Mouse (Mus musculus) forebrain, embryonic 10.5 days (tissue): ENCODE data around the gene Prg2. TPM values are rescaled to one million over a fixed set of nuclear protein-coding genes. Genes with fewer than 3 reads are reported as not detected.

Source experiments
- DNase-seq: peaks from one replicate; pipeline ENCODE4 v3.0.0-alpha.2; 2017; ENCODE audit warnings: low spot score; ENCODE audit errors: extremely low spot score
- H3K27ac ChIP-seq: fragments of 300-500 bp; sonication (generic); 2 replicates; pipeline ENCODE4 v1.5.1; 2016; ENCODE audit warnings: mild to moderate bottlenecking
- H3K27me3 ChIP-seq: fragments of 300-500 bp; sonication (generic); 2 replicates; pipeline ENCODE4 v1.6.1; 2016; ENCODE audit warnings: mild to moderate bottlenecking; ENCODE audit not compliant: poor library complexity, severe bottlenecking
- H3K36me3 ChIP-seq: fragments of 300-500 bp; sonication (generic); replicated peaks from 2 replicates; pipeline ENCODE4 v1.6.1; 2016; ENCODE audit warnings: mild to moderate bottlenecking, moderate library complexity
- H3K4me1 ChIP-seq: fragments of 300-500 bp; sonication (generic); 2 replicates; pipeline ENCODE4 v1.6.1; 2016
- H3K4me3 ChIP-seq: fragments of 300-500 bp; sonication (generic); 2 replicates; pipeline ENCODE4 v1.5.1; 2016; ENCODE audit warnings: mild to moderate bottlenecking, moderate library complexity
- H3K9me3 ChIP-seq: fragments of 300-500 bp; sonication (generic); 2 replicates; pipeline ENCODE4 v1.6.1; 2016; ENCODE audit warnings: mild to moderate bottlenecking, moderate library complexity
- WGBS: fragments of 180-500 bp; shearing (Covaris S2); methylation state at CpG from one replicate; pipeline ENCODE4 v1.1.7; 2016; 5-methylcytosine and 5-hydroxymethylcytosine counted together
- polyA plus RNA-seq: library from polyadenylated mRNA; unstranded; fragments of >200 nt; fragmentation: Nextera tagmentation; extraction: Ambion mirVana; gene quantifications from 2 replicates; pipeline ENCODE4 v1.2.1, GENCODE M21; 2016

Prg2 gene
- polyA plus RNA-seq, 1 experiment from 2014 or later: not detected

DNA sequence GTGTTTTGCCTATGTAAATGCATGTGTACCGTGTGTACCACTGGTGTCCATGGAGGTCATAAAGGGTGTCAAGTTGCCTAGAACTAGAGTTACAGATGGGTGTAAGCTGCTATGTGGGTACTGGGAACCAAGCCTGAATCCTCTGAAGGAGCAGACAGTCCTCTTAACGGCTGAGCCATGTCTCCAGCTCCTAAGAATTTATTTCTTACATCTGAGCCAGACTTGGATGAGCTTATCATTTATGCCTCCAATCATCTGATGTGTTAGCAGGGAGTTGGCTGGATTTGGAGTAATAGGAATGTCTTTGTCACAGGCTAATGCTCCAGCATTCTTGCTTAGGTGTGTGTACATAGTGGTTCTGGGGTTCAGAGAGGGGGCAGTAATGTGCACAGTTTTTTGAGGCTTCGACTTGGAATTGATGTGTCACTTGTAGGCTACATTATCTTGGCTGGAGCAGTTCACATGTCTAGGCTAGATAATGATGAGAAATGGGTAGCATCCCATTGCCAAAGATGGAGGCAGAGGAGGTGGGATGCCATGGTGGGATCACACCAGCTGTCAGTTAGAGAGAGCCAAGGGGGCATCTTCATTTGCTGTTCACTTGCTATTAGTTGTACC lies 33.0 kb upstream of the Prg2 start:
- H3K27me3 ChIP-seq: no peaks in the 10 kb centered on the region
- H3K27ac ChIP-seq: no peak overlapping the region
- no peaks in the 10 kb centered on the region for H3K9me3 ChIP-seq
- H3K36me3 ChIP-seq: peaks cover 46% of the 10 kb centered on the region
- WGBS: 90% methylated on average over 3 of the region's 3 CpGs
- H3K4me3 ChIP-seq: no peak overlapping the region
- no peak for DNase-seq
- no peaks in the 10 kb centered on the region for H3K4me1 ChIP-seq

DNA sequence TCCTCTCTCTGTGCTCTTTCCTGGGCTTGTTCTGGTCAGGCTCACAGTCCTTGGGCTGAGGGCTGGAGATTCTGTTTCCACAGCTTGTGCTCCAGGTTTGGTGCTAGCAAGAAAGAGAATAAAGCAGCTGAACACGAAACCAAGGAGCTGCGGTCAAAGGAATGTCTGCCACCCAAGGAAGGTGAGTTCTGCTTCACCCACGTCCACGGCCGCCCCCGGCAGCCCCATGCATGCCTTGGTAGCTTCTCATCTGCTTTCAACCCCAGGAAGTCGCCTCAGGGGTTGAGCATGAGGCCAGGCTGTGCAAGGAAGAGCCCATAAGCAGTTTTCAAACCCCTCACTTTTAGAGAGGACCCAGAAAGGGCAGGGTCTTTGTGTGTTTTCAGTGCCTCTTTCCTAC lies 32.0 kb upstream of the Prg2 start:
- Histone ChIP-seq H3K27ac (no peak overlapping the region), H3K4me1 (no peaks in the 10 kb centered on the region), H3K36me3 (peaks cover 49% of the 10 kb centered on the region), H3K9me3 (no peaks in the 10 kb centered on the region), H3K4me3 (no peak overlapping the region), H3K27me3 (no peaks in the 10 kb centered on the region)
- DNase-seq: no peak
- 89% methylated on average over 7 of the region's 7 CpGs for WGBS

DNA sequence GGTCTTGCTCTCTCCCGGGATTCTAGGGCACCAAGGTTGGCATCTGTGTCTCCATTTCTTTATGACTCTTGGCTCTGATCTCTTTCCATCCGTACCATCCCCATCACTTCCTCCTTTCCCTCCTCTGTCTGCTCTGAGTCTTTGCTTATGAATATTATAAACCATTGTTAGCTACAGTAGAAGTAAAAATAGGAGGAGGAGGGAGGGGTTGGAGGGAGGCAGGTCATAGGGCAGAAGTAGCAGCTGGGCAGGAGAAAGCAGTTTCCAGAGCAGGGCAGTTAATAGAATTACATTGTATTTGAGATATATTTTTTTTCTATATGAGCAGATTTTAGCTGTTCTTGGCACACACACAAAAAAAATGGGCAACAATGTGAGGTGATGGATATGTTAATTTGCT lies 31.5 kb upstream of the Prg2 start:
- H3K4me3 ChIP-seq: no peak overlapping the region
- no peaks in the 10 kb centered on the region for H3K4me1 ChIP-seq
- WGBS: 83% methylated on average over 2 of the region's 2 CpGs
- no peaks in the 10 kb centered on the region for H3K27me3 ChIP-seq
- H3K9me3 ChIP-seq: no peaks in the 10 kb centered on the region
- peaks cover 53% of the 10 kb centered on the region for H3K36me3 ChIP-seq
- no peak for DNase-seq
- H3K27ac ChIP-seq: no peak overlapping the region

DNA sequence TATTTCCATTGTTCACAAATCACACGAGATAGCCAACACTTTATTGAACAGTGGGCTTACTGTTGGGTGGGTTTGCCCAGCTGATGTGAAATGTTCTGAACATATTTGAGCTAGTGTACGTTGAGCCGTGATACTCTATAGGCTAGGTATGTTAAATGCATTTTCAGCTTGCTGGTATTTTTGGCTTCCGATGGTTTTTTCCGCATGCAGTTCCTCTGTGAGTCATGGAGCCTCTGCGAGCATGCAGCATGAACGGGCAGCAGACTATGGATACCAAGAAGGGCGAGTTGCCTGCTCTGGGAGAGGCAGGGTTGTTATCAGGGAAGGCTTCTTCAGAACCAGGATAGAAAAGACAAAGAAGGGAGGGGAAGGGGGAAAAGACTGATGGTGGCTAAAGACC lies 29.2 kb upstream of the Prg2 start:
- no peaks in the 10 kb centered on the region for H3K9me3 ChIP-seq
- no peaks in the 10 kb centered on the region for H3K4me1 ChIP-seq
- no peak overlapping the region for H3K27ac ChIP-seq
- no peak overlapping the region for H3K4me3 ChIP-seq
- DNase-seq: no peak
- H3K27me3 ChIP-seq: no peaks in the 10 kb centered on the region
- WGBS: 94% methylated on average over 8 of the region's 8 CpGs
- peaks cover 55% of the 10 kb centered on the region for H3K36me3 ChIP-seq

DNA sequence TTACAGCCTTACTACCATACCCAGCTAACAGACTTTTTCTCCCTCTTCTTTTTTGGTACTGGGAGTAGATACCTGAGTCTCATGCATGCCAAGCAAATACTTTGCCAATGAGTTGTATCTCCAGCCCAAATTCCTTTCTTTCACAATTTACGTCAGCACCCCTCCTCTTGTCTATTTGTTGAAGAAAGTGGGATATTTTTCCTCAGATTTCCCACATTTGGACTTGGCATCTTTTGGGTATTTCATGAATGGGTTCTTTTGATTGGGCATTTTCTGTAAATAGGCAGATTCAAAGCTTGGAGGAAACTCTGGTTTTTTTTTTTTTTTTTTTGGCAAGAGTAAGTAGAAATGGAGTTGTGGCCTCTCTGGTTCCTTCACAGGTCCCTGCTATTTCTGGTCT lies 28.0 kb upstream of the Prg2 start:
- WGBS: 96% methylated on average over 1 of the region's 1 CpGs
- no peak overlapping the region for H3K4me3 ChIP-seq
- DNase-seq: no peak
- no peak overlapping the region for H3K27ac ChIP-seq
- H3K4me1 ChIP-seq: no peaks in the 10 kb centered on the region
- no peaks in the 10 kb centered on the region for H3K27me3 ChIP-seq
- peaks cover 56% of the 10 kb centered on the region for H3K36me3 ChIP-seq
- no peaks in the 10 kb centered on the region for H3K9me3 ChIP-seq

- Histone ChIP-seq H3K9me3 (no peaks in the 10 kb centered on the region), H3K4me1 (no peaks in the 10 kb centered on the region), H3K4me3 (no peak overlapping the region), H3K36me3 (peaks cover 51% of the 10 kb centered on the region), H3K27ac (no peak overlapping the region), H3K27me3 (no peaks in the 10 kb centered on the region)
- 92% methylated on average over 4 of the region's 4 CpGs for WGBS
- no peak for DNase-seq
These were observed 27.6 kb upstream of the Prg2 start for GRCm38 (mm10) chr2:84952693-84953092.

GRCm38 (mm10) chr2:84955435-84955834 lies 24.8 kb upstream of the Prg2 start:
- DNase-seq: no peak
- WGBS: 90% methylated on average over 9 of the region's 9 CpGs
- Histone ChIP-seq H3K27ac (no peak overlapping the region), H3K9me3 (no peaks in the 10 kb centered on the region), H3K27me3 (no peaks in the 10 kb centered on the region), H3K36me3 (peaks cover 29% of the 10 kb centered on the region), H3K4me1 (no peaks in the 10 kb centered on the region), H3K4me3 (no peak overlapping the region)

DNA sequence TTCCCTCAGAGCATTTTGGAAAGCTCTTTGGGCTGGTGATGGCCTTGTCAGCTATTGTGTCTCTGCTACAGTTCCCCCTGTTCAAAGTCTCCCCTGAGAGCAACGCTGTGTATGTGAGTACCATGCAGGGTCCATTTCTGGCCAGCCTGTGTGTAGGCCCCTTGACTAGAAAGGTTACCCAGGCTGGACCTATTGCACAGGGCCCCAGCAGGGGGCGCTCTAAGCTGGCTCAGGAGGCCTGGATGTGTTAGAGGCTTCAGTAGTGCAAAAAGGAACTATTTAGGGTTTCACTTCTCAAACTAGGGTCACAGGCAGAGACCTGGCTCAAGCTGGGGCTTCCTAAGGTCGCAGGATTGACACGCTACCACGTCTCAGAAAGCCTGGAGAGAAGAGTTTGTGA lies 24.0 kb upstream of the Prg2 start:
- H3K4me1 ChIP-seq: no peaks in the 10 kb centered on the region
- H3K36me3 ChIP-seq: peaks cover 21% of the 10 kb centered on the region
- H3K9me3 ChIP-seq: no peaks in the 10 kb centered on the region
- H3K27ac ChIP-seq: no peak overlapping the region
- H3K27me3 ChIP-seq: no peaks in the 10 kb centered on the region
- no peak overlapping the region for H3K4me3 ChIP-seq
- DNase-seq: peak; percentile 47
- 58% methylated on average over 5 of the region's 5 CpGs for WGBS

DNA sequence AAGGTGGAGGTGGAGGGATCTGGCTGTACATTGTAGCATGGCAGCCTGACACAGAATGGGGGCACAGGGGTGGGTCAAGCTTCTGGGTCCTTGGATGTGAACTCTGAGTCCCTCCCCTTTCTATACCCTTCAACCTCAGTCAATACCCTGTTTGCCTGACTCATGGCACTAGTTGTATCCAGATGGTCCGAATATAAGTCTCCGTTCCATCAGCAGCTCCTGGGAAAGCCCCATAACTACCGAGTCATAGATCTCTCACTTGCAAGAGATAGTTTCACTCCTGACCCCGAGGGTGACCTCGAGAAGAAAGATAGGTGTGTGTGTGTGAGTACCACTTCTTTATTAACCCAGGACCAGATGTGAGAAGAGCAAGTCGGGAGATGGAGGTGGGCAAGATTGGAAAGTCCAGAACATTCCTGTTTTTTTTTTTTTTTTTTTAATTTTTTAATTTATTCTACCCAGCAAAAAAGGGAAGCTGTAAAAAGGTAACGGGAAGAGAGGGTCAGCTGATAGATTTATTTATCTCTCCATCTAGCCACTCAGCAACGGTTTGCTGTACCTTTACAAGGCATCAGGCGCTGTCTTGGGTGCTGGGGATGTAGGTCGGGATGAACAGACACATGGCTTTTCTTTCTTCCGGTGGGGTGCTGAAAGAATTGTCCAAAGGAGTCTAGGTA lies 21.5 kb upstream of the Prg2 start:
- no peak overlapping the region for H3K27ac ChIP-seq
- H3K4me1 ChIP-seq: peaks cover 9% of the 10 kb centered on the region
- no peaks in the 10 kb centered on the region for H3K9me3 ChIP-seq
- 95% methylated on average over 11 of the region's 11 CpGs for WGBS
- no peaks in the 10 kb centered on the region for H3K27me3 ChIP-seq
- H3K4me3 ChIP-seq: no peak overlapping the region
- peaks cover 10% of the 10 kb centered on the region; the same call in 1 of the 2 replicates for H3K36me3 ChIP-seq
- no peak for DNase-seq

GRCm38 (mm10) chr2:84961300-84961699 lies 19.0 kb upstream of the Prg2 start:
- Histone ChIP-seq H3K4me1 (peaks cover 9% of the 10 kb centered on the region), H3K27ac (no peak overlapping the region), H3K4me3 (no peak overlapping the region), H3K9me3 (no peaks in the 10 kb centered on the region), H3K36me3 (peaks cover 4% of the 10 kb centered on the region; the same call in 1 of the 2 replicates), H3K27me3 (no peaks in the 10 kb centered on the region)
- 77% methylated on average over 2 of the region's 2 CpGs for WGBS
- DNase-seq: no peak

DNA sequence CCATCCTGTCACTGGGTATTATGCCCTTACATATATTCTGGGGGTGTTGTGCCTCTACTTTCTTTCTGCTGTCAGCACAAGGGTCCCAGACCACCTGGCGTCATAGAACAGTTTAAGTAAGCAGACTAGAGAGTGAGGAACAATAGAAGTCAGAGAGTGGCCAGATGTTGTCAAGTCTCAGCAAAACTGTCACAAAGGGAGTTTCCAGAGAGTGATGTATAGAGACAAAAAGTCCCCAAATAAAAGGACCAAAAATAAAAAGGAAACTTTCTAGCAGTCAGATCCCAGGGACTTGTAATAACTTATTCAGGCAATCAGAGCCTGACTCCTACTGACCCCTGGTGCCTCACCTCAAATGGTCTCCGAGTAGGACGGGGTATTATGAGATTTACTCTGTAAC lies 18.4 kb upstream of the Prg2 start:
- Histone ChIP-seq H3K4me1 (peaks cover 9% of the 10 kb centered on the region), H3K36me3 (no peaks in the 10 kb centered on the region; the same call in 1 of the 2 replicates), H3K9me3 (no peaks in the 10 kb centered on the region), H3K27me3 (no peaks in the 10 kb centered on the region), H3K4me3 (no peak overlapping the region), H3K27ac (no peak overlapping the region)
- DNase-seq: no peak
- WGBS: 84% methylated on average over 3 of the region's 3 CpGs

GRCm38 (mm10) chr2:84962906-84963507 lies 17.3 kb upstream of the Prg2 start:
- WGBS: 42% methylated on average over 6 of the region's 6 CpGs
- Histone ChIP-seq H3K27ac (no peak overlapping the region), H3K9me3 (no peaks in the 10 kb centered on the region), H3K4me3 (no peak overlapping the region), H3K4me1 (peaks cover 9% of the 10 kb centered on the region), H3K27me3 (no peaks in the 10 kb centered on the region), H3K36me3 (no peaks in the 10 kb centered on the region)
- no peak for DNase-seq

DNA sequence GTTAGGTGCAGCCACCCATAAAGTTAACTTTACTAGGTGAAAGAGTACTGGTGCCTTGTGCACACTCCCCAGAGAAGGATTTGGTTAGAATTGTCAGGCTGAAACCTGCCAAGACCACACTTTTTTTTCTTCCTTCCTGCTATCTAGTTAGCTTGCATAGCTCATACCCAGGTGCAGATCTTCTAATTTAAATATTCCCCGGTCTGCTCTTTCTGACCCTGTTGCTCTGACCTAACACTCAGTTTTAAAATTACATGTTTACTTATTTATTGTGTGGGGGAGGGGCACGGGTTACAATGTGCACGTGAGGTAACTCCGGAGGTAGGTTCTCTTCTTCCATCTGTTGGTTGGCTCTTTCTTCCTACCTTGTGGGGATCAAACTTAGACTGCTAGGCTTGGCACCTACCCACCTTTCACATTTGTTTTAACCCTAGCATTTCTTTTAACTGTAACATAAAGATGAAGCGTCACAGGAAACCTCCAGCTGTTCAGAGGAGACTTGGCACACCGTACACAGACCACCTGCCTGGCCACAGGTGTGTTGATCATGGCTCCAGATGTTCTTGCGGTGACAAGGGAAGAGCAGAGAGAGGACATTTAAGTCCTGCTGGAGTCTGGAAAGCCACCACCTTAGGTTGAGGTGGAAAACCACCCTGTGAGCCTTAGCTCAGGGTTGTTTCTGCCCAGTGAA lies 16.0 kb upstream of the Prg2 start:
- 91% methylated on average over 7 of the region's 7 CpGs for WGBS
- no peak for DNase-seq
- Histone ChIP-seq H3K27me3 (no peaks in the 10 kb centered on the region), H3K4me1 (peaks cover 9% of the 10 kb centered on the region), H3K4me3 (no peak overlapping the region), H3K36me3 (no peaks in the 10 kb centered on the region), H3K27ac (no peak overlapping the region), H3K9me3 (no peaks in the 10 kb centered on the region)
